Mouse (Mus musculus) A20 (cell line): ENCODE results near the gene Cacna2d3.

Experiments
- DNase-seq: peaks from one replicate; pipeline ENCODE4 v3.0.0-alpha.2; 2011; ENCODE audit warnings: low read depth, low spot score

Cacna2d3 gene

DNA sequence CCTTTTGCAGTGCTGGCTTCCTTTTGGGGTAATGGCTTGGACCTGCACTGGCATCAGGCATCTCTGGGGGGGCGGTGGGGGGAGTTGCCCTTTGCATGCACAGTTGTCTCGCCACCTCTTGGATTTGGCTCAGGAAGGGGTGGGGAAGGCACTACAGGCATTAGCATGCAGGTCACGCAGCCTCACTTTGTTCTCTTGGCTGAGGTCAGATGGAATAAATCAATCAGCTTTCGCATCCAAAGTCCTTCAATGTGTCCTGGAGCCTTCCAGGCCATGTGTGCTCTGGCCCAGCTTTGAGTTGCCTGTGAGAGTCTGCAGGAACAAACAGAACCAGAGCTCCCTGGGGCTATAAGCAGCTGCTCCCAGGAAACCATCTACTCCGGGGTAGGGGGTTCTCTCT, 705.8 kb downstream of the Cacna2d3 start:
- no peak for DNase-seq

DNA sequence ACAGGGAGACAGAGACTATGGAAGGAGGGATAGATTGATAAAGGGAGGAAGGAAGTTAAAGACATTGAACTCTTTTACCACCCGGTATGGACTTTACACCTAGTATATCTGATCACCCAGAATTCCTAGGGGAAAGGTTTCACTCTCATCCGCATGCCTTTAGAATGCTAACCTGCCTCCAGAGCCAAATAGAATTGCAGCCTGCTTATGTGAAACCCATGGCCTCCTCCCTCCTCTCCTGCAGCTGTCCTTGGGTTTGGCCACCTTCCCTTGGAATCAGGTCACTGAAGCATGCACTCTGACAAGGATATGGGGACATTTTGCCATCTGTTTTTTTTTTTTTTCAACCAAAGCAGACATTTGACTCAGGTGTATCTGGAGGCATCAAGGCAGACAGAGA, 707.0 kb downstream of the Cacna2d3 start:
- DNase-seq: no peak

DNA sequence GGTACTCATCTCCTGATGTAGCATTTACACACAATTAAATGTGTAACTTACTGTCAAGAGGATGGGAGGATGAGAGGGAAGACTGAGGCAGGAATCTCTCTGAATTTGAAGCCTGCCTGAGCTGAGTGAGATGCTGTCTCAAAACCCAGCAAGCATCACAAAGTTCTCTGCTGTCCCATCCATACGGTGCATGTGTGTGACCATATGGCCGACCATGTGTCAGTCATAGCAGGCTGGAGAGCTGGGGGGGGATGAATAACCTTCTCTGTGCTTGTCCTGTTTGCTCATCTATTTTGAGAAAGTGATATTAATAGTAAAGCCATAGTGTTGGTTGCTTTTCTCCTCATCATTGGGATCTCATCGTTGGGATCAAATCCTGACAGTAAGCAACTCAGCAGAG, 708.5 kb downstream of the Cacna2d3 start:
- DNase-seq: no peak

- no peak for DNase-seq
These were observed 712.0 kb downstream of the Cacna2d3 start for GRCm38 (mm10) chr14:29009644-29010043.

DNA sequence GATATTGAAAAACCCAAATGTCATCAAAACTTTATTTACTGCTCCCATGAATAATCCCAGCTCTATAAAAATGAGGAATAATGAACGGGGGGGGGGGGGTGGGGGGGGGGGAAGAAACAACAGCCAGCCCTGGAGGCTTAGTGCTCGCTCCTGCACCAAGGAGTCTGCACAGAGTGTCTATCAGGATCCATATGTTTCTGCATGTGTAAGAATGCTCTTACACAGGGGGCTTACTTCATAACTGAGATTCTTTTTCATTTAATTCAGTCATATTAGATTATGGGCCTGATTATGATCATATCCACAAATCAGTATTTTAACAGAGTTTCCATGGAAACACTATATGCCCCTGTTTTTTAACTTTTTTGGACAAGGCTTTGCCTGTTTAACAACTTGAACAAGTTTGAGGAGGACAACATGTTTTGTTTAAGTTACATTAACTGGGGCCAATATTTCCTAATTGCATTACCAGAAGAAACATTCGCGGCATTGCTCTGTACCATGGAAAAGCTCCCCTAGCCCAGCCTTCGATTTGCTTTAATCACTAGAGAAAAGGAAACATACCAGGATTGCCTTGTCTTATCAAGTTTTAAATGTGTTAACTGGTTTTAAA, 716.3 kb downstream of the Cacna2d3 start:
- no peak for DNase-seq

DNA sequence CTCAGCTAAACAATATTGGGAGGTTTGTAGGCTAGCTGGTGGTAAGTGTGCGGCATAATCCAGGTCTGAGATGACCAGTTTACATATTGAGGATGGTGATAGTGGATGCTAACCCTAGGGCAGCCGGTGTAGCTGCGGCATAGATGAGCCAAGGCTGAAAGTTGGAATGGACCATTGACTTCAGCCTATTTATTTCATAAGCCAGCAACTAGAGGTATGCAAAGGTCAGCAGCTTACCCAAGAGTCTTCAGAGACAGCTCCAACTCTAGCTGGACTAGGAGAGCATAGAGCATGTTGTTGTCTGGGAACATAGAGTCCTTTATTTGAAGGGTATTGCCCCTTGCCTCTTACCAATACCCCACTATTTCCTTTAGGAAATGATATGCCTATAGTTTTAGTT, 725.1 kb downstream of the Cacna2d3 start:
- DNase-seq: no peak

- DNase-seq: no peak
These were observed 733.3 kb downstream of the Cacna2d3 start for GRCm38 (mm10) chr14:28988211-28988900.

- no peak for DNase-seq
These were observed 737.4 kb downstream of the Cacna2d3 start for GRCm38 (mm10) chr14:28984276-28984675.

DNA sequence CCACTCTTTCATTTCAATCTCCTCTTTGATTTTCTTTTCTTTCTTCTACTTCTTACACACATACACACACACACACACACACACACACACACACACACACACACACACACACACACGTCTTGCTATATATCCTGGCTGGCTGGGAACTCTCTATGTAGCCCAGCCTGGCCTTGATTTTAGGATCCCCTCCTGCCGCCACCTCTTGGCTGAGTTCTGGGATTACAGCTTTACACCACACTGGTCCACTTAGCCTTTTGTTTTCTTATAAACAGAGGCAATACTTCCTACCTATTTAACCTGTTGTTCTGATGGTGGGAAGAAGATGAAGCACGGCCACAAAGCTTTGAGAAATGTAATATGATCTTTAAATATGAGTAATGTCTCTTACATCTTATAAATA, 741.2 kb downstream of the Cacna2d3 start:
- no peak for DNase-seq

DNA sequence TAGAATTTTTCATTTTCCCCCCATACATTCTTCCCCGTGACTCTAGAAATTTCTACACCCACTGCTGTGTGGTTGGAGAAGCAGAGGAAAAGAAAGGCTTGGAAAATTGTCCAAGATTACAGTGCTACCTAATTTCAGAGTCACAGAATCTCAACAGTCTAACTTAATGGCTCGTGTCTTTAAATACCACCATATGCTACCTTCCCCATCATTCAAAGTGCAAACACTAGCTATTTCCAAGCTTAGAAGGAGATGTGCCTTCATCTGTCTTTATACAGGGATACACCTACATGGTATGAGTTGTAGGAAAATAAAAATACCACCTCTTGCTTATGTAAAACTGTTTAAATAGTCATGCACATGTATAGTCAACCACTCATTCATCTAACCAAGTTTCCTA, 742.4 kb downstream of the Cacna2d3 start:
- no peak for DNase-seq

GRCm38 (mm10) chr14:28972620-28973019, 749.0 kb downstream of the Cacna2d3 start:
- no peak for DNase-seq

DNA sequence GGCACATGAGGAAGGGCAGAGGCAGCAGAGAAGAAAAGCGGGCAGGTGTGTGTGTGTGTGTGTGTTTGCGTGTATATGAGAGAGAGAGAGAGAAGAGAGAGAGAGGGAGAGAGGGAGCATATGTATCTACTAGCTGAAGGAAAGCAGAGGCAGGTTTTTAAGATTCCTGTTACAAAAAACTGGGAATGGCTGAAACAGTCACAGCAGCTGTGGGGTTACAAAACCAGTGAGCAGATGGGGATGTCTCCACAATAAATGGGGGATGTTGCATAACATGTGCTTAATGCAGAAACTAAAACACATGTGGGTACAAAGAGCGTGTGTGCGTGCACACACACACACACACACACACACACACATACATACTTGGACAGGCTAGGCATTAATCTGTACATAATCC, 752.4 kb downstream of the Cacna2d3 start:
- DNase-seq: no peak

DNA sequence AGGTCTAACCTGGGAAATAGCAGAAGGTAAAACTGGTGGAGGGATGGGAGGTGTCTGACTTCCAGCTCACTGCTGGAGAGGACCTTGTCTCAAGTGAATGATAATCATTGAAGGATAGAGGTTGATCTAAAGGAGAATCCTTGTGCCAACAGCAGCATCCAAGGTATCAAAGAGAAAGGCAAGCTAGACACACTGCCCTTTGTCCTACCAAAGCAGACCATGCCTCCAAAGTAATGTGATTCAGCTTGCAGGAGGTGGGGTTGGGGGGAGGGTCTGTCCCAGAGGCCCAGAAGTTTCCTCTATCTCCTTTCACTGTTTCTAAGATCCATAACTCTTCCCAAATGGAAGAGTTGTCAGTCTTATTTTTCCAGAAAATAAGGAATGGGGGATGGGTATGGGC, 754.8 kb downstream of the Cacna2d3 start:
- DNase-seq: no peak

DNA sequence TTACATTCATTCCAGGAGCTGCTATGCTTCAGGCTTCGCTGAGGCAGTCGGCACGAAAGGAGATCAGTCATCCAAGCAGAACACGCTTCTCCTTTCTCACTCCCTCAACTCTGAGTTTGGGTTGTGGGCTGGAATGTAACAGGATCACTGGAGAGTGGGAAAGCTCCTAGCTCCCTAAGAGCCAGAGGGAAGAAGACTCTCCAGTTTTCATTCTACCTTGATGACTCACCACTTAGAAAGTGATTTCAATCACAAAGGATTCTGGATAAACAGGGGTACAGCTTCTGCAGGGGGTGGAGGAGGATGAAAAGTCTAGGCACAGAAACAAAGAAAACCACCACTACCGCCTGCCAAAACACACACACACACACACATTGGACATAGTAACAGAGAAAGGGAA, 760.3 kb downstream of the Cacna2d3 start:
- DNase-seq: no peak

DNA sequence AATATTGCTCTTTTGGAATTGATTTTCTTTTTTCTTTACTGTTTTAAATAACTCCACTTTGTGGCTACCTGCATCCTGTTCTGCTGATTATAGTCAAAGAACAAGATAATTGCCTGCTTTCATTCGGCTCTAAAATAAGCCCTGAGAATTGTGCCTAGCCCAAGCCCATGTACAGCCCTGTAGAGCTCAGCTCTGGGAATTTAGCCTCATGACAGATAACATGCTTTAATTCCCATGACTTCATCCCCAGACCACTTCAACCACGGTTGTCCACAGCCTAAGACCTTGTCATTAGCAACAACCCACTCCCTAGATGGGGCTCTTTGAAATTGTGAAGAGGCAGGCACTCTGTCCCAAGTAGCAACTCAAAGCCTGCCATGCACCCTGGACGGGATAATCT, 762.6 kb downstream of the Cacna2d3 start:
- DNase-seq: no peak

DNA sequence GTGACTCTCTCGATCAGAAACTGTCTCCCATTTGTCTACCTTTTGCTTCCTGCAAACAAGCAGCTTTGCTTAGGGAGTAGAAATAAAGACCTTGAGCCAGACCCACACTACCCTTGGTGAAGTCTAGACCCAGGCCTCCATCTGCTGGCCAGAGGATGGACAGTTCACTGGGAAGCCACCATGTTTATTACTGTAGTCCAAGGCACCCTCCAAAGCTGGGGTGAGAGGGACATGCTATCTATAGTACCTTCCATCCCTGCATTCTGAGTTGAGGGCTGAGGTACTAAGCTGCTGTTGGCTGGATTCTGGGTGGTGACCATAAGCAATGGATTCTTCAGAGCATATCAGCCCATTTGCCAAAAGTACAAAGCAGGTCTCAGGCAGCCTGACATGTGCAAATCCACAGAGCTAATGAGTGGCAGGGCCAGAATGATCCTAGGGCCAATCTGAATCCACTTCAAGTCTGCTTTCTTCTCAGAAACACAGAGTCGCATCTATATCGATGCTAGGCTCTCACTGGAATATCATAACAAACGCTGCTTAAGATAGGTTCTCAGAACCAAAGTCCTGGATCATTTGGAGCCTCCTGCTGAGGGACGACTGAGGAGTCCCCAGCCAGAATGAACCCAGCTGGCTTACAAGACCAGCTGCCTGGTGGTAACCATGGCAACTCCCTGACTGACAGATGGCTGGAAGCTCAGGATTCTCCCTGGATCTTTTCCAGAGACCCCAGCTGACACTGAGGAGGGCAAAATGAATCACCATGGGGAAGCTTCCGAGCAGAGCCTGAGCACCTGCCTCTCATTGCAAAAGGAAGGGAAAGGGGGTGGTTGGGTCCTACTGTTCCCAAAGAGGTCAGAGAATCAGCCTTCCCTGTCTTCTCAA, 763.3 kb downstream of the Cacna2d3 start:
- no peak for DNase-seq

- DNase-seq: no peak
These were observed 766.5 kb downstream of the Cacna2d3 start for GRCm38 (mm10) chr14:28955181-28955580.

DNA sequence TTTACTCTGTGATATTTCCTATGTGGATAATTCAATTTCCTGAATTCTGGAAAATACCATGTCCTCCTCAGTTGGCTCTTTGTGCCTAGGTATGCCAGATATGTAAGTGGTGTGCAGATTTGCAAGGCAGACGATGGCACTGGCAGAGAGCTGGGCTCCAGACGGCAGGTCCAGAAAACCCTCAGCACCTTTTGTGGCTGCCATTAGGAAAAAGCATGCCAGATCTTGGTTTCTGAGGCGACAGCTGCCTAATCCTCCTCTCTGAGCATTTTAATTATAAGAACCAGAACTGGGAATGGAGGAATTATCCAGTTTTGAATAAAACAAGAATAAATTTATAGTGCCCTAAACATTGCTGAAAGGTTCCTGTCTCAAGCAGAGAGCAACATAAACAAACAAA, 767.1 kb downstream of the Cacna2d3 start:
- DNase-seq: no peak

DNA sequence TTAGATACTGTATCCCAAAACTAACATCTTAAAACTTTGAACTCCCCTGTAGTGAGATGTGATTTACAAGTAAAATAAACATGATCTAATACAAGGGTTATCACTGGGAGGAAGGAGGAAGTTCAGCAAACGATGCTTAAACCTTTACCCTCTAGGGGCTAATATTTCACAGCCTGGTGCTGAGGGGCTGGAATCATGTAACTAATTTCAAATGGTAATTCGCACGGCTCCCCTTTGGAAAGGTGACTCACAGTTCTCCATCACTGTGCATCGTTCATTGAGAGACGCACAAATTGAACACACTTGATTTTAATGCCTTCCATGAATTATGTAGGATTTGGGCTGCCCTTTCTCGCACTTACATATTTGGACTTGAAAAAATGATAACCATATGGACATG, 767.6 kb downstream of the Cacna2d3 start:
- DNase-seq: no peak

- no peak for DNase-seq
These were observed 768.3 kb downstream of the Cacna2d3 start for GRCm38 (mm10) chr14:28953409-28953808.

DNA sequence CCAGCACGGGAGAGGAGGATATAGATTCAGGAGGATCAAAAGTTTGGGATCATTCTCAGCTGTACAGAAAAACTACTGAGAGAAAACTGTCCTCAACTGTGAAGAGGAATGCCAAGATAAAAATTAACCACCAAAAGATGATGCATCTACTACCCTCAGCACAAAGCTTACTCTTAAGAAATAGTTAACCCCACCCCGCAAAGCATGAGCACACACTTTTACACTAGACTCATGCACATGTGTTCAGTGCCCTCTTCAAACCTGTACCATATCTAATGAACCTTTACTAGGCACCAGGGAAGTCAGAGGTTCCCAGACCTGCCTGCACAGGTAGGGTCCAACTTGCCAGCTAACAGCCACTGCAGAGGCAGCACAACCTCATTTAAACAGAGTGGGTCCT, 771.2 kb downstream of the Cacna2d3 start:
- no peak for DNase-seq

- DNase-seq: no peak
These were observed 771.9 kb downstream of the Cacna2d3 start for GRCm38 (mm10) chr14:28949785-28950184.
